Mouse (Mus musculus): ENCODE results near the gene Ngf.
A peak's percentile ranks its signal among the peaks of the same experiment; 100 is the strongest.

The Ngf gene

DNA sequence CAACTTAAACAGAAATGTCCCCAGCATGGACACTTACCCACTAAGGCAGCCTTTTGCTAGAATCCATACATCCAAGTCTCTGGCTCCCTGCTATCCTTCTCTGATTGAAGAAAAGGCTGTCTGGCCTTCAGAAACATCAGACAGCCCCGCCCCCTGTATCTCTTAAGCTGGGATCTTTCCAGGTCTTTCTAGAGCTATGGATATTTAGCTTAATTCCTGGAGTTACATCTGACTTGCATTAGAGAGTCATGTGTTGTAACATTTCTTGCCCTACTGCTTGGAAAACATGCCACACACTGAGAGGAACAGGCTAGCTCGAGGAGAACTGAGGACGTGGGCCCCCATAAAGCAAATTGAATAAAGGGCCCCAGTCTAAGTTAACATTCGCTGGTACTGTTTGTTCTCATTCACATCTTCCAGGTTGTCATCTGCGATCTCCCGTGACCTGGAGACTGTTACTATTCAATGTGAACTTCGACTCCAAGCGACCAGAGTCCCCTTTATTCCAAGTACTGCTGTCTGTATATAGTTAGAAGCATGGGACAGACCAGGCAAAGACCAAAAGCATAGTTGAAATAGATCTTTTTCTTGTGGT lies 38.0 kb downstream of the Ngf start:
- DNase-seq, result no peak

DNA sequence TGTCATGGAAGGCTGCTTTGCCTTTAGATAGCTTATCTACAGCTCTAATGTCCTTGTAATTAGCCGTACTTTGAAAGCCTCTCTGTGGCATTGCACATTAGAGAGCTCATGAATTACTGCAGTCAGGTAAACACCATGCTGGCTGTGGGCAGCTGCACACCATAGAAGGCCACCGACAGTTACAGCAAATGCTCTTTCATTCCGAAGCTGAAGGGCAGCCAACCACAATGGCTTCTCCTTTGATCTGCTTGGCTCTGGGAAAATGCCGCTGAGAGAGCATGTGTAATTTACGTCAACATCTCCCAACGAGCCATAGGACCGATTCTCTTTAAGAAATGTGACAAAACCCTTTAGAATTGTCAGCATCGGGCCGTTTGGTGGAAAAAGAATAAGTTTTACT lies 38.7 kb downstream of the Ngf start:
- no peak for DNase-seq

DNA sequence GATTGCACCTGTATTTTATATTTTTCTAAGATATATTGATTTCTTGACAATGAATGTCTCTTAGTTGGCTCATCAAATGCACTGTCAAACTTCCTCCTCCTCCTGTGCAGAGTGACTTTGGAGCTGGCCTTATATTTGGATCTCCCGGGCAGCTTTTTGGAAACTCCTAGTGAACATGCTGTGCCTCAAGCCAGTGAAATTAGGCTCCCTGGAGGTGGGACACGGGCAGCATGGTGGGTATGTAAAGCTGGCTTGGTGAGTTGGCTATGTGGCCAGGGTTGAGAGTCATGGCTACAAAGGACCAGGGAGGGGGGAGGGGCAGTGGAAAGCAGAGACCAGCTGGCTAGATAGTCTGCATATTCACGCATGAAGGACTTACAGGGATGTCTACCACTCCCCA lies 39.9 kb downstream of the Ngf start:
- DNase-seq, result no peak

DNA sequence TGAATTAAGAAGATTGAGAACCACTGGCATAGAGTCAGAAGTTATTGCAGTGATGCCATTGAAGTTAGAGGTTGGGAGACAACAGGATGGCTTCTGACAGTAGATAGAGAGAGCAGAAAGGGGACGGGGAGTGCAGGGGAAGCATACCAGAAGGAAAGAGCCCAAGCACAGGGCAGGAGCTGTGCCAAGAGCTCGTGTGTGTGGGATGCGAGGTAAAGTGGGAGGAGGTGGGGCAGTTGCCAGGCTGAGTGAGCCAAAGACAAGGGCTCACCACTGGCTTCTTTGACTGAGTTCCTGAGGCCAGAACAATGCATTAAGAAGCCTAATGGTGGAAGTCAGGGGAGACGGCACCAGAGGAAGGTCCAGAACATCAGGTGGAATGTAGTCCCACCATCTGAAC lies 47.2 kb downstream of the Ngf start:
- DNase-seq, result no peak

DNA sequence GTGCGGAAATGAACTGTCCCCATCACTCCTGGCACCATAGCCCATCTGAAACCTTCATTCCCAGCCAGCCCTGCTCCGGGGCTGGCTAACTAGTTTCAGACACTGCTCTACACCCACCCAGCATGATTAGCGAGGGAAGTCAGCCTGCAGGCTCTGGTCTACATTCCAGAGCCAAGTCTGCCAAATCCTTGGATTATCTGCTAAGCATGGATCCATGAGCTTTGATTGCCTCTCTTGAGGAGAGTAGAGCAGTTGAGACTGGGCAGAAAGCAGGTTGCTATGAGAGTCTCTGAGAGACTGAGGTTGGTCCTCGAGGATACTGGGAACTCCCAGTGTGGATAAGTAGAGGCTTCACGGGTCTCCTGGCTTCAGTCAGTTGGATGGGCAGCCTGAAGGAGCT lies 51.3 kb downstream of the Ngf start:
- DNase-seq, result no peak

DNA sequence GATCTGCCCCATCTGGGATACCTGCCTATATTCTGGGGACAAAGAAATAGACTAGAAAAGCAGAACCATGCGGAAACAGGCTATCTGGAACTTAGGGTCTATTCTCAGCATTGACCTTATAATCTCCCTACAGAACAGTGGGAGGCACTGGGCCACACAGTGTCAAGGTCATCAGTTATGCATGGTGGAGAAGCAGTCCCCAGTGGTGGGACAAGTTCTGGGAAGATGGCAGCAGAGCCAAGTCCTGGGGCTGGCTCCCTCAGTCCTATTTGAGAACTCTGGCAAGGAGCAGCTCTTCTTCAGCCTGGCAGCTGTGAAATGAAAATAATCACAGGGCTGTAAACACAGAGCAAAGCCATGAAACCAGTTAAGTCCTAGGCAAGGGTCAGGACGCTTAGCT lies 54.0 kb downstream of the Ngf start:
- no peak for DNase-seq

DNA sequence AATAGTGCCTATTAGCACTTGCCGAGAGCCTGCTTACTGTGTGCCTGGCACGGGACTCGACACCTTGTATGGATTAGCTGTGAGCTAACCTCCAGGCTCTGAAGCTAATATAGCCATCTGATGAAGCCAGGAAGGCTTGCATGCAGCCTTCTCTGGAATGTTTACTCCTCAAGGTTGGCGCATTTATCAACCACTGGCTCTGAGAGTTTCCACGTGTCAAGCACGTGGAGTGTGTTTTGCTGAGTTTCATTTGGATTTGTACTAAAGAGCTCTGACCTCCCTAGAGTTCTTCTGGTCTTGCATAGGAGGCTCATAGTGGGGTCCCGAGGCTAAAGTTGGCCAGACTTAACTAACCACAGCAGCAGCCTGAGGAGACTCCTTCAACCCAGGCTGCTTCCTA lies 55.2 kb downstream of the Ngf start:
- no peak for DNase-seq

DNA sequence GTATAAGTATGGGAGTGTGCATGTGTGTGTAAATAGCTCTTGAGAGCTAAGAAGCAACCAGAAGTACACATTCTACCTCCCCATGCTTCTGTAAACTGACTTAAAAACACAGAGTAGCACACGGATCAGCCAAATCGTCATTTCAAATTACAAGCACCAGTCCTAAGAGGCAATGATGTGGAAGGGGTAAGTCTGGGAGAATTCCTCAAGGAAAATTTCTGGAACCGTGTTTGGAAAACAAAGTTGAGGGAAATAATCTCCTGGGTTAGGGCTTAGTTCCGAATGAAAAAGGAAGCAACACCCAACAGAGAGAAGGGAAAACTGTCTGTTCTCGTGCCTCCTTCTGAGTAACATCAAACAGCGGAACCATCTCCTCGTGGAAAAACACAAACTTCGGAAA lies 56.1 kb downstream of the Ngf start:
- DNase-seq, result no peak

DNA sequence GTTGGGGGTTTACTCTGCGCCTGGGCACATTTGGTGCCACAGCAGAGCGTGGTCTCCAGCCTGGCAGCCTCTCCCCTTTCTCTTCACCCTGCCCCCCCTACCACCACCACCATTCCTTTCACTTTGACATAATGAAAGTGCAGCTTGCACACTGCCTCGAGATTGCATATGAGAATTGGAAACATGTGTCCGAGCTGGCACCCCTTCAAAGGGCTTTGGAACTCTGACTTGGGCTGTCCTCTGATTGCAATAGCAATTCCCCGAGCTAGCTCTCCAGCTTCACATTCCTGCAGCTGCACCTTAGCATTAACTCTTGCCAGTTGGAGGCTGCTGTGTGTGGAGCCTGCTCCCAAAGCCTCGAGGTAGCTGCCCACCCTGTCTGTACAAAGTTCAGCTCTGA lies 56.8 kb downstream of the Ngf start:
- DNase-seq, result peak; percentile 13 to 40

DNA sequence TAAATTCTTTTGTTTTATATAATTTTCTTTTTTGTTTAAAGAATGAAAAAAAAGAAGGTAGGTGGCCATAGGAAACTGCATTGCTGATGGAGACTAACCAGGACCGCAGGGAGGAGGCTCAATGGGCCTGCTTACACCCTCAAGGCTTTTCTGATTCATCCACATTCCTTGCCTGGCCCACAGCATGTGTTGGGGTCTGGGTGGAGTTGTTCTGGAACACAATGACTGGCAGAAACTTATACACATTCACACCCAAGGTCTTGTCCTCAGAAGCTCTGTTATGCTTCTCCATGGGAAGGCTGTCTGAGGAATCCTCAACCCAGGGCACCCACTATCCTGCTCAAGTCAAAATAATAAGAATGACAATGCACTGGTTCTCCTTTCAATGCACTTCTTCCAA lies 65.0 kb downstream of the Ngf start:
- DNase-seq, result no peak

DNA sequence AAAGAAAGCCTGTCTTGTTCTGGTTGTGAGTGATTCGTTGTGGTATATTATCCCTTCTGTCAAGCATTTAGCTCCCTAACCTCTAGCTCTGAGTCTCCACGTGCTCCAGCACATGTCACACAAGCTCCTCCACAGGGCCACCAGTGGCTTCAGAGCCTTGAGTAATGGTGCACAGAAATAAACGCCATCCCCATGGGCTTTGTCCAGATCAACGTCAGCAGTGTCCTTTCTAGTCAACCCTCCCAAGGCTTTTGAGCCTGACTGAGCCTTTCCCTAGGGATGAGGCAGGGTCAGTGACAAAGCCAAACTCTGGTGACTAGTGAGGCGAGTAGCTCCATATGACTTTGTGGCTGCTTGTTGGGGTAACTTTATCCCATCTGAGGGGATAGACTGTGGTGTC lies 73.9 kb downstream of the Ngf start:
- DNase-seq, result peak in 1 of 2 experiments; percentile 46

DNA sequence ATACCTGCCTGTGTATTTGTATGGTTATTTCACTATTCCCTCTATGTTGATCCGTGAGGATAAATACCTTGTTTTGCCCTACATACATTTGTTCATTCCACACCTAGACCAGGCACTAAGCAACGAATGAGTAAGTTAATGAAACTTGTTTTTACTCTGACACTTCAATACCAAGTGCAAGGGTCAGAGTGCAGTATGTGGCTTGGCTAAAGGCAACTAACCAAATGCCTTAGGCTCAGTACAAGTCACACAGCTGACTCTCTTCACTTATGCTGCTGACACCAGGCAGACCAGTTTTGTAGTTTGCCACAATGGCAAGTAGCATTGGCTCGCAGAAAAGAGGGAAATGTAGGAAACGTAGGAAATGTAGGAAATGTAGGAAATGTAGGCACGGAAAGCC lies 77.8 kb downstream of the Ngf start:
- peak in 1 of 2 experiments; percentile 9 for DNase-seq

DNA sequence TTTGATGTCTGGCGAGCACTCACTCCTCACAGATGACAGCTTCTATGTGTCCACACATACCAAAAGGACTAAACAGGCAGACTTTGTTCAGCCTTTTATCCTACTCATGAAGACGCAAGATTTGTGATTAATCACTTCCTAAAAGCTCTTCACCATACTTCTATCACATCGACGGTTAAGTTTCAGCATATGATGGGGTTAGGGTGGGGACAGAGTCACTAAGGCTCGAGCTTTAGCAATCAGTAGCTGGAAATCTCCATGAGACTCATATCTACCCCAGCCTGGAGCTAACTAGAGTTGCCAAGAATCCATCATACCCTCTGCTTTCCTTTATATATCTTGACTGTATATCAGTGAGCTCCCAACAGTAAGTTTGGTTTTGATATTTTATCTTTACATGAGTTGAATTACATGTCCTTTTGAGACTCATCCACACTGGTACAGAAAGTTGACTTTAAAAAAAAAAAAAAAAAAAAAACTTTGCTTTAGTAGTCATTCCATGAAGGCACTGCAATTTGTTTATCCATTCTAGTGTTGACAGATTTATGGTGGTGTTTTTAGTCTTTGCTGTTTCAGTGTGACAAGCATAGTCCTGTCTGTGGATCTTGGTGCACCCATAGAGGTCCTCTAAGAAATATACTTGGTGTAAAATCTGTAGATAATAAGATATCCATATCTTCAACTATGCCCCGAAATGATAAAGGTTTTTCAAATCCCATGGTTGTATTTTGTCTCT lies 84.4 kb downstream of the Ngf start:
- no peak for DNase-seq

DNA sequence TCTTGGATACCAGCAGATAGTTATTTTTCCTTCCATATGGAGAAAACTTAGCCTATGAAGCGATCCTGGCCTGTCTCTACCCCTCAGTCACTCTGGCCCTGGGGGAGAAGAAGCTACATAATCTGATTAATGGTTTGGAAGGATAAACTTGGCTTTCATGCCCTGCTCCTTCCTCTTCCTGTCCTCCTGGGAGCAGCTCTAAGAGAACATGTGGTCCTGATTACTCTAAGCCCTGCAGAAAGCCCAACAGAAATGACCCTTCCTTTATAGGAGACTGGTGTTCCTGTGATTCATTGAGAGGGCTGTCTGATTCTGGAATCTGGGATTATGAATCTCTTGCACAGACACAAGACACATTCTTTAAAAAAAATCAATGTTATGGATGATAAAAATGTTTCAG lies 86.4 kb downstream of the Ngf start:
- no peak for DNase-seq

DNA sequence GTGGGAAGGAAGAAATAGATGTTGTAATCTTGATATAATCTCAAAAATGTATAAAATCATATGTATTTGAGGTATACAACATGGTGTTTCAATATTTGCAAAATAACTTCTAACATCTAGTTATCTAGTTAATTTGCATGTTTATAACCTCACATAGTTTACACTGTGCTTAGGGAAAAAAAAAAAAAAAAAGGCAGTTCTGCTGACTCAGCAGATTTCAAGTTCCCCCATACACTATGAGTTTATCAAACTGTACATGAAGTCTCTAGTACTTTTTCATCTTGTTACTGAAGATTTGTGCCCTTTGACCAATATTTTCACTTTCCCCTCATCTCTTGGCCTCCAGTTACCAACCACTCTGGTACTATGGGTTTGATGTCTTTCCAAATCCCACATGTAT lies 86.9 kb downstream of the Ngf start:
- no peak for DNase-seq

All from kidney, postnatal 25 days (tissue).